Mouse (Mus musculus) kidney, embryonic 16.5 days (tissue): ENCODE measurements at regions not wholly inside any gene's neighbourhood (a gene's known extent, or its start where the extent isn't known, plus 50 kb on each side); places are given as distances from the start of the nearest gene placed in this dataset.
A peak's percentile ranks its signal among the peaks of the same experiment; 100 is the strongest.

Source experiments
- ATAC-seq: fragments of 200-750 bp; cut with Nextera tagmentation; 2 replicates; pipeline ENCODE4 v1.8.0; 2017; ENCODE audit warnings: moderate TSS enrichment; ENCODE audit not compliant: low FRiP score, low TSS enrichment
- H3K27ac ChIP-seq: fragments of 300-500 bp; sonication (generic); 2 replicates; pipeline ENCODE4 v1.5.1; 2014; ENCODE audit warnings: low read length
- H3K27me3 ChIP-seq: fragments of 300-500 bp; sonication (generic); 2 replicates; pipeline ENCODE4 v1.6.1; 2014; ENCODE audit warnings: low read length, control low read depth, mixed read lengths; ENCODE audit not compliant: insufficient read depth
- H3K36me3 ChIP-seq: fragments of 300-500 bp; sonication (generic); 2 replicates; pipeline ENCODE4 v1.6.1; 2014; ENCODE audit warnings: low read length, control low read depth, mixed read lengths; ENCODE audit not compliant: insufficient read depth
- H3K4me1 ChIP-seq: fragments of 300-500 bp; sonication (generic); 2 replicates; pipeline ENCODE4 v1.6.1; 2014; ENCODE audit warnings: low read length, control low read depth, mixed read lengths; ENCODE audit not compliant: insufficient read depth
- H3K4me2 ChIP-seq: fragments of 300-500 bp; sonication (generic); replicated peaks from 2 replicates; pipeline ENCODE4 v1.6.1; 2014; ENCODE audit warnings: low read depth, low read length
- H3K4me3 ChIP-seq: fragments of 300-500 bp; sonication (generic); 2 replicates; pipeline ENCODE4 v1.5.1; 2014; ENCODE audit warnings: mild to moderate bottlenecking, low read length
- H3K9ac ChIP-seq: fragments of 300-500 bp; sonication (generic); replicated peaks from 2 replicates; pipeline ENCODE4 v1.6.1; 2014; ENCODE audit warnings: low read length
- H3K9me3 ChIP-seq: fragments of 300-500 bp; sonication (generic); 2 replicates; pipeline ENCODE4 v1.6.1; 2016; ENCODE audit warnings: low read length, control low read depth
- WGBS: fragments of 180-500 bp; shearing (Covaris S2); extraction: QIAGEN DNeasy Blood & Tissue Kit; methylation state at CpG from one replicate; pipeline ENCODE4 v1.1.7; 2014; 5-methylcytosine and 5-hydroxymethylcytosine counted together

DNA sequence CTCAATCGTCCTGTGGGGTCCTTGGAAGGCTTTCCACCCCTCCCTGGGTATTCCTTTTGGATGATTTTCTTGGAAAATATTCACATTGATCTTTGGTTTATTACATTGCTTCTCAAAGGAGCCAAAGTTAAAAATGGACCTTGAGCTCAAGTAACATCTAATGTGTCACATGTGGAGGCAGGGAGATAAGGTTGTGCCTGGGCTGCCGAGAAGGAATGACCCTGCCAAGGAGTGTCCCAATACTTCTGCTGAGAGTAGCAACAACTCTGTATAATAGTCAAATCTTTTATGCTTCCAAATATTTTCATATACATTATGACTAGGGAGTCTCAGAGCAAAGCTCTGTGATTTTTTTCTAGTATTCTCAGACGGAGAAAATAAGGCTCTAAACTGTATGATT lies 113.4 kb upstream of the Nt5c1b start:
- H3K4me1 ChIP-seq = no peaks in the 10 kb centered on the region
- H3K9ac ChIP-seq = no peak overlapping the region
- 66% methylated on average over 3 of the region's 3 CpGs for WGBS
- H3K27ac ChIP-seq = no peak overlapping the region
- no peaks in the 10 kb centered on the region for H3K9me3 ChIP-seq
- H3K36me3 ChIP-seq = no peaks in the 10 kb centered on the region
- H3K27me3 ChIP-seq = no peaks in the 10 kb centered on the region
- ATAC-seq = no peak
- no peak overlapping the region for H3K4me2 ChIP-seq
- H3K4me3 ChIP-seq = no peak overlapping the region

GRCm38 (mm10) chr12:10266201-10266600 lies 103.6 kb upstream of the Nt5c1b start:
- no peaks in the 10 kb centered on the region for H3K4me1 ChIP-seq
- WGBS = 66% methylated on average over 1 of the region's 1 CpGs
- ATAC-seq = no peak
- no peaks in the 10 kb centered on the region for H3K27me3 ChIP-seq
- H3K27ac ChIP-seq = no peak overlapping the region
- no peaks in the 10 kb centered on the region for H3K36me3 ChIP-seq
- no peaks in the 10 kb centered on the region for H3K9me3 ChIP-seq
- H3K4me3 ChIP-seq = no peak overlapping the region
- no peak overlapping the region for H3K4me2 ChIP-seq
- H3K9ac ChIP-seq = no peak overlapping the region

DNA sequence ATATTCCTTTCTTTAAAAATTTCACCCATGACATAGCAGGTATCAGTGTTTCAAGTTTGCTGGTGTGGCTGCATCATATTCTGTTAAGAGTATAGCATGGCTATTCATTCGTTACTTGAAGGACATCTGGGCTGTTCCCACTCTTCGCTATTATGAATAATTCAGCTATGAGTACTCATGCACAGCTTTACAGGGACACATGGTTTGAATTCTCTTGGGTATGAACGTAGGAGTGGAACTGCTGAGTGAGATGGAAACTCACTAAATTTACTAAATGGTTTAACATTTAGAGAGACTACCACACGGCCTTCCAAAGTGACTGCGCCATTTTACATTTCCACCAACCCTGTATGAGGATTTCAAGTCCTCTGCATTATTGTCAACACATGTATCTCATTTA lies 97.7 kb upstream of the Nt5c1b start:
- no peak for ATAC-seq
- no peaks in the 10 kb centered on the region for H3K4me1 ChIP-seq
- no peaks in the 10 kb centered on the region for H3K27me3 ChIP-seq
- H3K4me3 ChIP-seq = no peak overlapping the region
- no peak overlapping the region for H3K27ac ChIP-seq
- no peaks in the 10 kb centered on the region for H3K36me3 ChIP-seq
- H3K9me3 ChIP-seq = no peaks in the 10 kb centered on the region
- WGBS = 89% methylated on average over 5 of the region's 5 CpGs
- H3K9ac ChIP-seq = no peak overlapping the region
- H3K4me2 ChIP-seq = no peak overlapping the region

DNA sequence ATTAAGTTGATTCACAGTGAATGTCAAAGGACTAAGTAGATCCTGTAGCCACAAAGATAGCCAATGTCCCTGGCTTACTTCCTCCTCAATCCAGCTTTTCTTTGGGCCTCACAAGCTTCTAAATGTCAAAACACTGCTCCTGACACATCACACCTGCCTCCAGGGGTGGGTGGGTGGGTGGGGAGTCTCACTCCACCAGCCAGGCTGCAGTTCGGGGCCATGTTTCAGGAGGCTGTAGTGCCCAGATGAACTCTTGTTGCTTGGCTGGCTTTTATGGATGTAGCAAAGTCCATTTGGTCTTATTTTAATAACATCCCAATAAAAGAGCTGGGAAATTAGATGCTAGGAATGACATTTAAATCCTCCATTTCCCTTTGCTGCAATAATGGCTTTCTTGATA lies 94.5 kb upstream of the Nt5c1b start:
- H3K9me3 ChIP-seq = no peaks in the 10 kb centered on the region
- peak; percentile 71; the same call in 1 of the 2 replicates for ATAC-seq
- no peaks in the 10 kb centered on the region for H3K36me3 ChIP-seq
- no peak overlapping the region for H3K4me2 ChIP-seq
- H3K9ac ChIP-seq = no peak overlapping the region
- WGBS = 35% methylated on average over 1 of the region's 1 CpGs
- no peak overlapping the region for H3K27ac ChIP-seq
- H3K27me3 ChIP-seq = no peaks in the 10 kb centered on the region
- H3K4me3 ChIP-seq = no peak overlapping the region
- H3K4me1 ChIP-seq = no peaks in the 10 kb centered on the region

DNA sequence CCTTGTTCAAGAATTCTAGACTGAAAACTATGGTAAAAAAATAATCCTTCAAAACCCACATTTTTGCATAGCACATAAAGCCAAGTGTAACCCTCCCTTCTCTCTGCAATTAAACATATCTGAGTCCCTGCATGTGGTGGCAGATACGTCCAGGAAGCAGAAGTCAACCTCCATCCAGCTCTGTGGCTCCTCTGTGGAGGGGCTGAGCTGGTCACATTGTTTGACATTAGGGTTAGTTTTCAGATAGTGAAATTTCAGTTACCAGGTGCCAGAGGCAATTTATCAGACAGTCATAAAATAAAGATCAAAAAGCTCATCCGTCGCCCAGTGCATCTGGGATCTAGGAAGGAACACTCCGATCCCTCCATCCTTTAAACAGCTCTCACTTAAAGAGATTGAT lies 77.1 kb upstream of the Nt5c1b start:
- no peak for ATAC-seq

GRCm38 (mm10) chr12:10305970-10306369 lies 63.8 kb upstream of the Nt5c1b start:
- Histone ChIP-seq H3K4me2 (no peak overlapping the region), H3K9ac (no peak overlapping the region), H3K4me3 (no peak overlapping the region), H3K27ac (peak overlapping the region; percentile 24; the same call in 1 of the 2 replicates), H3K4me1 (no peaks in the 10 kb centered on the region), H3K27me3 (no peaks in the 10 kb centered on the region), H3K9me3 (no peaks in the 10 kb centered on the region), H3K36me3 (no peaks in the 10 kb centered on the region)
- peak; percentile 94 for ATAC-seq

More for the DNA sequence above, 77.1 kb upstream of the Nt5c1b start:
- no peak overlapping the region for H3K4me2 ChIP-seq
- H3K27ac ChIP-seq = no peak overlapping the region
- H3K4me3 ChIP-seq = no peak overlapping the region
- no peaks in the 10 kb centered on the region for H3K36me3 ChIP-seq
- no peaks in the 10 kb centered on the region for H3K27me3 ChIP-seq
- whole genome bisulfite sequencing = 14% methylated on average over 4 of the region's 4 CpGs
- H3K4me1 ChIP-seq = no peaks in the 10 kb centered on the region
- H3K9me3 ChIP-seq = no peaks in the 10 kb centered on the region
- no peak overlapping the region for H3K9ac ChIP-seq
